Mouse (Mus musculus) spleen, adult 2 months (tissue): ENCODE data around the gene Rreb1.

Experiments used
- CTCF ChIP-seq: fragments of 200-500 bp; IDR thresholded peaks from 2 replicates; pipeline ENCODE4 v1.5.1; 2011; ENCODE audit warnings: mild to moderate bottlenecking, inconsistent platforms; ENCODE audit not compliant: insufficient read depth, insufficient read length, insufficient replicate concordance; ENCODE audit errors: extremely low read depth
- POLR2A ChIP-seq: fragments of 200-500 bp; IDR thresholded peaks from 2 replicates; pipeline ENCODE4 v1.6.1; 2011; ENCODE audit warnings: low read depth, low read length, inconsistent platforms

DNA sequence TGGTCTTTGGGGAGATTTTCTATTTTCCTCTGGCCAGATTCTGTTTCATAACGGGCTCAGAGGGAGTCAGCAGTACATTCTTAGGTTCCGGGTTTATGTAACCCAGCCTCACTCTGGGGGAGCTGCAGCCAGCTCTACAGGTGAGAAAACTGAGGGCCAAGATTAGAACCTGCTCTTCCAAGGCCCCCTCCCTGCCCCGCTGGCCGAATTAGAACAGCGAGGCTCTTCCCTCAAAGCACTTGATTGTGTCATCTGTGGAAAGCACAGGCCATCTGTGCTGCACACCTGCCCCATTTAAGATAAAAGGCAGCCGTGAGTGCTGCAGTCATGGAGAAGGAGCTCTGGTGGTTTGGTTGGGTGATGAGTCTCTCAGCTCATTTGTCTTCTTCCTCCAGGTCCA lies 130.3 kb downstream of the Rreb1 start:
- no peak for TF ChIP-seq POLR2A
- TF ChIP-seq CTCF, result no peak
